Mouse (Mus musculus): ENCODE measurements around the gene Nhlh1.

DNA sequence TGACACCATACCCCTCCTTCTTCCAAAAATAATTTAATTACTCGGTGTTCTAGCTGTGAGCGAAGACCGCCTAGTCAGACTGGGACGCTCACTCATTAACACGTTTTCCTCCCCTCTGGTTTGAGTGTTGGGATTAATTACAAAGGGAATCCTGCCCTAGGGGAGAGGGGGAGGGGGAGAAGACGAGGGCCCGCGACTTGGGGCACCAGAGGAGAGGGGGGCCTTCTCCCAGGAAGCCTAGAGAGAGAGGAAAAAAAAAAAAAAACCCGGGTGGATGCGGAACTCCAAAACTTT lies 29.6 kb downstream of the Nhlh1 start:
- TF ChIP-seq CTCF (IDR thresholded peaks at IDR 0.05; ENCODE audit: low read depth, low read length) (no peak), GATA1 (IDR thresholded peaks at IDR 0.05; ENCODE audit: borderline replicate concordance, low read length) (no peak), TAL1 (conservative IDR thresholded peaks at IDR 0.05; ENCODE audit: low read depth, low read length) (no peak), POLR2AphosphoS5 (IDR thresholded peaks at IDR 0.05; ENCODE audit: insufficient replicate concordance, low read depth, low read length) (no peak)

Measured in G1E (cell line).